Mouse (Mus musculus) lung, postnatal 0 days (tissue): ENCODE measurements around the gene Ada. TPM values are rescaled to one million over a fixed set of nuclear protein-coding genes. Genes with fewer than 3 reads are reported as not detected.

Experiments
- ATAC-seq: fragments of 200-750 bp; cut with Nextera tagmentation; 2 replicates; pipeline ENCODE4 v1.8.0; 2017; ENCODE audit warnings: moderate library complexity
- DNase-seq: peaks from one replicate; pipeline ENCODE4 v3.0.0-alpha.2; 2016; ENCODE audit warnings: low spot score
- H3K27ac ChIP-seq: fragments of 300-500 bp; sonication (generic); 2 replicates; pipeline ENCODE4 v1.5.1; 2014; ENCODE audit warnings: antibody characterized with exemption, mild to moderate bottlenecking, low read length, mixed read lengths
- H3K27me3 ChIP-seq: fragments of 300-500 bp; sonication (generic); replicated peaks from 2 replicates; pipeline ENCODE4 v1.6.1; 2014; ENCODE audit warnings: low read length, mixed read lengths; ENCODE audit not compliant: insufficient read depth
- H3K36me3 ChIP-seq: fragments of 300-500 bp; sonication (generic); 2 replicates; pipeline ENCODE4 v1.6.1; 2014; ENCODE audit warnings: low read length, mixed read lengths; ENCODE audit not compliant: insufficient read depth
- H3K4me1 ChIP-seq: fragments of 300-500 bp; sonication (generic); 2 replicates; pipeline ENCODE4 v1.6.1; 2014; ENCODE audit warnings: antibody characterized with exemption, low read depth, low read length, mixed read lengths; ENCODE audit not compliant: insufficient read depth
- H3K4me2 ChIP-seq: fragments of 300-500 bp; sonication (generic); replicated peaks from 2 replicates; pipeline ENCODE4 v1.6.1; 2014; ENCODE audit warnings: low read depth, mild to moderate bottlenecking, low read length, moderate library complexity, mixed read lengths
- H3K4me3 ChIP-seq: fragments of 300-500 bp; sonication (generic); 2 replicates; pipeline ENCODE4 v1.5.1; 2014; ENCODE audit warnings: low read depth, low read length
- H3K9ac ChIP-seq: fragments of 300-500 bp; sonication (generic); replicated peaks from 2 replicates; pipeline ENCODE4 v1.6.1; 2014; ENCODE audit warnings: low read depth, mild to moderate bottlenecking
- H3K9me3 ChIP-seq: fragments of 300-500 bp; sonication (generic); 2 replicates; pipeline ENCODE4 v1.6.1; 2016; ENCODE audit warnings: low read length, mixed read lengths
- CTCF ChIP-seq: IDR thresholded peaks from 2 replicates; pipeline ENCODE4 v1.5.1; 2016; ENCODE audit warnings: antibody characterized with exemption, mild to moderate bottlenecking
- EP300 ChIP-seq: IDR thresholded peaks from 2 replicates; pipeline ENCODE4 v1.6.1; 2016; ENCODE audit warnings: antibody characterized with exemption, mild to moderate bottlenecking, control low read depth
- WGBS: fragments of 180-500 bp; shearing (Covaris S2); extraction: QIAGEN DNeasy Blood & Tissue Kit; methylation state at CpG from one replicate; pipeline ENCODE4 v1.1.7; 2014; 5-methylcytosine and 5-hydroxymethylcytosine counted together
- polyA plus RNA-seq: library from polyadenylated mRNA; unstranded; fragments of >200 nt; fragmentation: Nextera tagmentation; extraction: Ambion mirVana; gene quantifications from 2 replicates; pipeline ENCODE4 v1.2.1, GENCODE M21; 2015

Ada gene
- polyA plus RNA-seq, 1 experiment from 2014 or later, result 3.6 TPM

DNA sequence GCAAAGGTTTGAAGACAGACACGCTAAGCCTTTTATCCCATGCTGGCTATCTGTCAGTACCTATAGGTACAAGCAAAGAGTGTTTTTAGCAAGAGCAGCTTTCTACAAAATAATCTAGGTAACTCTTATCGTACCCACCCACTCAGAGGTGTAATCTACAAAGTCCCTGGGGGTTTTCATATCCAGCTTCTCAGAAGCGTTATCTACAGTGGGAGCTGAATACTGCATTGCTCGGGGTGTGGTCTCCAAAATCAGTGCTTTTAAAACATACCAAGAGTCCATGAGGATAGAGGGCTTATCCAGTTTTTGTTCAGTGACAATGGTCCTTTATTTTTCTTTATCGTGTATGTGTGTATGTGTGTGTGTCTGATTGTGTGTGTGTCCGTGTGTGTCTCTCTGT, 33.3 kb upstream of the Ada start:
- H3K27me3 ChIP-seq, result no peaks in the 10 kb centered on the region
- WGBS, result 79% methylated on average over 6 of the region's 6 CpGs
- H3K4me1 ChIP-seq, result no peaks in the 10 kb centered on the region
- no peak overlapping the region for H3K9ac ChIP-seq
- no peak overlapping the region for H3K4me2 ChIP-seq
- DNase-seq (no peak), ATAC-seq (no peak)
- H3K4me3 ChIP-seq, result no peak overlapping the region
- H3K36me3 ChIP-seq, result no peaks in the 10 kb centered on the region
- no peaks in the 10 kb centered on the region for H3K9me3 ChIP-seq
- no peak overlapping the region for H3K27ac ChIP-seq
- no peak for TF ChIP-seq EP300
- no peak for TF ChIP-seq CTCF

DNA sequence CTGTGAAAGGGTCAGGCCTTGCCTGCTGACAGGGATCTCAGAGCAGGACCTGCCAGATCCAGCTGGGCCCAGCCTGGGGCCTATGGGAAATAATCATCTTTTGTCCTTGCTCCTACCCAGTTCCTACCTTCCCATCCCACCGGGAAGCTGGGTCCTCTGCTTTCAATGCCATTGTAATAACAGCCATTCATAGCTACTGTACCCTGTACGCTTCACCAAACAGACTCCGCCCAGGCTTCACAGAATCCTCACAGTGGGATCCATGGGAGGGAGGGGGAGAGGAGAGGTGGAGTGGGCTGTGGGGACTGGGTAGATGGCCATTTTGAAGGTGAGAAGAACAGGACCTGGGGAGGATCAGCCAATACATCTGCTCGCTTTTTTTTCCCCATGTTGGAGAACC, 28.9 kb upstream of the Ada start:
- no peak for DNase-seq
- Histone ChIP-seq H3K9me3 (no peaks in the 10 kb centered on the region), H3K27me3 (no peaks in the 10 kb centered on the region), H3K27ac (no peak overlapping the region), H3K36me3 (no peaks in the 10 kb centered on the region), H3K4me3 (no peak overlapping the region), H3K4me2 (no peak overlapping the region), H3K9ac (no peak overlapping the region), H3K4me1 (no peaks in the 10 kb centered on the region)
- no peak for ATAC-seq
- TF ChIP-seq EP300, result no peak
- no peak for TF ChIP-seq CTCF
- 84% methylated on average over 4 of the region's 4 CpGs for whole genome bisulfite sequencing

DNA sequence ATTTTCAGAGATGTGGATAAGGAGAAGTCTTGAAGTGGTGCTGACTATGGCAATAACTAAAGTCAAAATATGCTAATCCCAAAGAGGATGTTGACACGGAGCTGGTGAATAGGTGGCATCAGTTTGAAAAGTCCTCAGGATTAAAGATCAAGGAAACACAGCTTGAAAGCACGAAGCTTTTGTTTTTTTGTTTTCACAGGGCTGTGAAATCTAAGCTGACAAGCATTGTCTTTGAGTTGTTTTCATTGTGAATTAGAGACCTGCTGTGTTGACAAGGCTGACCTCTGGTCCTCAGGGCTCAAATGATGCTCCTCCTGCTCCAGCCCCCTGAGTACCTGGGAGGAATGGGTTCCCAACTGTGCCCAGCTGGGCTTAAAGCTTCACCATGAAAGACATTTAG, 27.0 kb upstream of the Ada start:
- no peak overlapping the region for H3K27ac ChIP-seq
- no peak for DNase-seq
- no peaks in the 10 kb centered on the region for H3K4me1 ChIP-seq
- no peaks in the 10 kb centered on the region for H3K9me3 ChIP-seq
- WGBS, result 8% methylated on average over 2 of the region's 2 CpGs
- no peak overlapping the region for H3K4me2 ChIP-seq
- TF ChIP-seq CTCF (no peak), EP300 (no peak)
- H3K36me3 ChIP-seq, result no peaks in the 10 kb centered on the region
- H3K27me3 ChIP-seq, result no peaks in the 10 kb centered on the region
- H3K4me3 ChIP-seq, result no peak overlapping the region
- ATAC-seq, result no peak
- H3K9ac ChIP-seq, result no peak overlapping the region

DNA sequence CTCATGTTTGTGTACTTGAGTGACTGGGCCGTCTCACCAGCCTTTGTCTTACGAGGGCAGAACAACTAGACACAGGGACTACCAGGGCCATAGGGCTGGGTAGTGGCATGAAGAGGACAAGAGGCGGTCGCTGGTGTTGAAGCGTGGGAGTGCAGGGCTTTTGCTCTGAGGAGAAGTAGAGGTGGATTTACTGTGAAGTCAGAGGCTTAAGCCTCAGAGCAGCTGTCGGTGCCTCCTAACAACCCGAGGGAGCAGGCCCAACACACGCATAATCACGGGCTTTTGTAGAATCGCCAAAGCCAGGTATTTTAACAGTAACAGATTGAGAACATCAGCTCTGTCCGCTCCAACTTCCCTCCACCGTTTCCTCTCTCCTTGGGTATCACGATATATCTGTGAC, 26.6 kb upstream of the Ada start:
- Histone ChIP-seq H3K36me3 (no peaks in the 10 kb centered on the region), H3K27me3 (no peaks in the 10 kb centered on the region), H3K4me1 (no peaks in the 10 kb centered on the region), H3K4me2 (no peak overlapping the region), H3K9me3 (no peaks in the 10 kb centered on the region), H3K4me3 (no peak overlapping the region), H3K27ac (no peak overlapping the region), H3K9ac (no peak overlapping the region)
- DNase-seq (no peak), ATAC-seq (no peak)
- no peak for TF ChIP-seq CTCF
- no peak for TF ChIP-seq EP300
- 19% methylated on average over 13 of the region's 13 CpGs for WGBS

DNA sequence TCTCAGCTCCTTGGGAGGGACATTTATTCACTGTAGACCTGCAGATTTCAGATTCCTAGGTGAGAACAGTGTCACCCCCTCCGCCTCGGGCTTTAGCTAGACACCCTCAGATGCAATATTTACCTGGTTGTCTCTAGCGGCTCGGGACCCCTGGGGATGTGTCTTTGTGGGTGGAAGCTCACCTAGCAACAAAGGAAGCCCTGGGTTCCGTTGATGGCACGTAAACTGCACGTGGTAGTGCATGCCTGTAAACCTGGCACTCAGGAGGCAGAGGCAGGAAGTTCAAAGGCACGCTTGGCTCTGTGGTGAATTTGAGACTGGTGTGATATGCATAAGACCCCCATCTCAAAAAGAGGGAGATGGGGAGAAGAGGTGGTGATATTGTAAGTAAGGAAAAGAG, 20.7 kb upstream of the Ada start:
- Histone ChIP-seq H3K9me3 (no peaks in the 10 kb centered on the region), H3K36me3 (no peaks in the 10 kb centered on the region), H3K4me3 (no peak overlapping the region), H3K4me1 (no peaks in the 10 kb centered on the region), H3K4me2 (no peak overlapping the region), H3K27ac (no peak overlapping the region), H3K9ac (no peak overlapping the region), H3K27me3 (no peaks in the 10 kb centered on the region)
- DNase-seq, result no peak
- 74% methylated on average over 8 of the region's 8 CpGs for WGBS
- ATAC-seq, result no peak
- TF ChIP-seq CTCF (no peak), EP300 (no peak)

DNA sequence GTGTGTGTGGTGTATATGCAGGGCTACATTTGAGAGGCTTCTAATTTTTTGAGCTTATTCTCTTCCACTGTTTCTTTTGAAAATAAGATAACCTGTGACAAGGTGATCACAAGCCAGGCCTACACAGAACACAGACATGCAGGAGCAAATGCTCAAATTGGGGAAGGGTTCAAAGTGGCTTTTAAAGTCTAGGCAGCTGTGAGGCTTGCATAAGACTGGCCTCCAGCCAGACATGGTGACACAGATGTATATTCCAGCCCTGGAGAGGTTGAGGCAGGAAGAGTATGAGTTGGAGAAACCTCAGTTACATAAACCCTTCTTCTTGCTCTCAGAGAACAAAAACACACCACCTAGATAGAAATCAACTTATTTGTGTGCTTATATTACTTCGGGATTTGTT, 16.9 kb upstream of the Ada start:
- Histone ChIP-seq H3K4me2 (no peak overlapping the region), H3K4me3 (no peak overlapping the region), H3K9ac (no peak overlapping the region), H3K36me3 (no peaks in the 10 kb centered on the region), H3K27ac (no peak overlapping the region), H3K4me1 (no peaks in the 10 kb centered on the region), H3K27me3 (no peaks in the 10 kb centered on the region), H3K9me3 (no peaks in the 10 kb centered on the region)
- DNase-seq (no peak), ATAC-seq (no peak)
- 21% methylated on average over 1 of the region's 1 CpGs for WGBS
- TF ChIP-seq EP300 (no peak), CTCF (no peak)

DNA sequence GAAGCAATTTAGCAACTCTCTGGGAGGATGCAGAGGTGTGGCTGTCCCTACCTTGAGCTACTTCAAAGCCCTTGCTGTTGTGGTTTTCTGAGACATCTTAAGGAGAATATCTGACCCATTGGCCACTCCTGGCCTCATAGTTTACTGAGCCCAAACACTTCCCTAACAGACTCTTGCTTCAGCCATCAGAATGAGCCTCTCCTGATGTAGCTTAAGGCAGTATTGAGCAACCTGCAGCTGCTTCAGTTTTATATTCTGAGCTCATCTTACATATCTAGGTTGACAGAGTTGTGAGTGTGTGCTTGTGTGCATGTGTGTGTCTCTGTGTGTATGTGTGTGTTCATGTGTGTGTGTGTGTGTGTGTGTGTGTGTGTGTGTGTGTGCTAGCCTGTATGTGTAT, 16.2 kb upstream of the Ada start:
- no peaks in the 10 kb centered on the region for H3K9me3 ChIP-seq
- H3K4me2 ChIP-seq, result no peak overlapping the region
- DNase-seq (peak; percentile 38), ATAC-seq (no peak)
- no peaks in the 10 kb centered on the region for H3K27me3 ChIP-seq
- no peaks in the 10 kb centered on the region for H3K36me3 ChIP-seq
- H3K4me1 ChIP-seq, result no peaks in the 10 kb centered on the region
- H3K27ac ChIP-seq, result no peak overlapping the region
- H3K9ac ChIP-seq, result no peak overlapping the region
- H3K4me3 ChIP-seq, result no peak overlapping the region
- no peak for TF ChIP-seq CTCF
- TF ChIP-seq EP300, result no peak
